Comparison of ENCODE assay signal across 8 mouse cellular contexts in genomic region chr8:94532525-94532872, GRCm38 (mm10). TPM values are rescaled to one million over a fixed set of nuclear protein-coding genes. Genes with fewer than 3 reads are reported as not detected.
DNase-seq lines count a peak whose midpoint lies in the region; ATAC-seq and TF ChIP-seq lines count a peak whose summit lies in the region.

No protein-coding gene starts in this region.

- no peak overlapping the region for H3K27ac ChIP-seq in liver, adult 2 months (replicated peaks; ENCODE audit: insufficient read depth, low read depth, low read length)
- no peak overlapping the region for H3K27ac ChIP-seq in embryonic facial prominence, embryonic 14.5 days (replicated peaks; ENCODE audit: low read depth, low read length)
- no peak overlapping the region for H3K27ac ChIP-seq in intestine, embryonic 16.5 days (ENCODE audit: low read length)
- H3K27ac ChIP-seq in neural tube, embryonic 13.5 days (replicated peaks), result peak overlapping the region; percentile 65

- peaks cover 5% of the 10 kb centered on the region; the same call in 1 of the 2 replicates for H3K79me2 ChIP-seq in liver, adult 2 months (ENCODE audit: control insufficient read depth, insufficient read depth, low read length)

- H3K36me3 ChIP-seq in liver, adult 2 months (ENCODE audit: control insufficient read depth, insufficient read depth, low read length), result no peaks in the 10 kb centered on the region
- H3K36me3 ChIP-seq in embryonic facial prominence, embryonic 14.5 days (ENCODE audit: control insufficient read depth, insufficient read depth, low read length), result no peaks in the 10 kb centered on the region
- H3K36me3 ChIP-seq in intestine, embryonic 16.5 days (ENCODE audit: control insufficient read depth, insufficient read depth, low read length), result no peaks in the 10 kb centered on the region
- no peaks in the 10 kb centered on the region for H3K36me3 ChIP-seq in neural tube, embryonic 13.5 days

- peak overlapping the region; percentile 85; the same call in 1 of the 2 replicates for H3K4me3 ChIP-seq in liver, adult 2 months (ENCODE audit: insufficient read depth, low read depth, low read length)
- peak overlapping the region; percentile 70 for H3K4me3 ChIP-seq in embryonic facial prominence, embryonic 14.5 days (ENCODE audit: low read depth, low read length)
- H3K4me3 ChIP-seq in intestine, embryonic 16.5 days (ENCODE audit: low read length), result peak overlapping the region; percentile 73
- H3K4me3 ChIP-seq in neural tube, embryonic 13.5 days, result peak overlapping the region; percentile 61

- H3K4me2 ChIP-seq in embryonic facial prominence, embryonic 14.5 days (ENCODE audit: low read depth, low read length), result peak overlapping the region; percentile 97
- peak overlapping the region; percentile 95 for H3K4me2 ChIP-seq in intestine, embryonic 16.5 days (ENCODE audit: low read depth, low read length)
- H3K4me2 ChIP-seq in neural tube, embryonic 13.5 days, result peak overlapping the region; percentile 84

- no peaks in the 10 kb centered on the region for H3K9me3 ChIP-seq in embryonic facial prominence, embryonic 14.5 days (ENCODE audit: control insufficient read depth, low read length)
- H3K9me3 ChIP-seq in intestine, embryonic 16.5 days (ENCODE audit: control insufficient read depth, low read length), result no peaks in the 10 kb centered on the region
- H3K9me3 ChIP-seq in neural tube, embryonic 13.5 days, result no peaks in the 10 kb centered on the region

- H3K27me3 ChIP-seq in liver, adult 2 months (ENCODE audit: control insufficient read depth, insufficient read depth, low read length), result no peaks in the 10 kb centered on the region
- H3K27me3 ChIP-seq in embryonic facial prominence, embryonic 14.5 days (replicated peaks; ENCODE audit: control insufficient read depth, insufficient read depth, low read length), result peaks cover 36% of the 10 kb centered on the region
- peaks cover 2% of the 10 kb centered on the region; the same call in 1 of the 2 replicates for H3K27me3 ChIP-seq in intestine, embryonic 16.5 days (replicated peaks; ENCODE audit: control insufficient read depth, insufficient read depth, low read length)
- H3K27me3 ChIP-seq in neural tube, embryonic 13.5 days, result peaks cover 43% of the 10 kb centered on the region

- ATAC-seq in embryonic facial prominence, embryonic 14.5 days (ENCODE audit: low read depth), result 0 out of 2 replicates have a peak, but pooled peaks have one; percentile 9
- peak; percentile 19; the same call in 1 of the 2 replicates for ATAC-seq in intestine, embryonic 16.5 days
- peak; percentile 55 for ATAC-seq in neural tube, embryonic 13.5 days (ENCODE audit: low read depth)

- 4% methylated on average over 34 of the region's 34 CpGs for WGBS in liver, adult 2 months
- WGBS in embryonic facial prominence, embryonic 14.5 days, result 0% methylated on average over 19 of the region's 34 CpGs
- 1% methylated on average over 34 of the region's 34 CpGs for WGBS in intestine, embryonic 16.5 days
- under 1% methylated on average over 34 of the region's 34 CpGs for WGBS in neural tube, embryonic 13.5 days

- H3K9ac ChIP-seq in liver, adult 2 months (ENCODE audit: low read depth, low read length), result peak overlapping the region; percentile 93
- peak overlapping the region; percentile 73 for H3K9ac ChIP-seq in embryonic facial prominence, embryonic 14.5 days (ENCODE audit: low read depth, low read length)
- H3K9ac ChIP-seq in intestine, embryonic 16.5 days (ENCODE audit: low read depth, low read length), result peak overlapping the region; percentile 75
- H3K9ac ChIP-seq in neural tube, embryonic 13.5 days, result peak overlapping the region; percentile 78

- no peak for TF ChIP-seq CTCF in liver, adult 2 months (IDR thresholded peaks at IDR 0.05; ENCODE audit: low read depth, low read length)

- DNase-seq in liver, adult 2 months (ENCODE audit: extremely low read depth, low read depth, low spot score), result no peak
- DNase-seq in liver, result no peak
- no peak for DNase-seq in embryonic facial prominence, embryonic 14.5 days (ENCODE audit: low spot score)
- DNase-seq in adrenal gland, postnatal 36 days, result no peak
- no peak for DNase-seq in Muller cell, postnatal 12 days (ENCODE audit: inconsistent ontology term)
- DNase-seq in left cerebral cortex, adult 9 months (ENCODE audit: low spot score in 2 of 2), result no peak

- peaks cover 21% of the 10 kb centered on the region for H3K4me1 ChIP-seq in liver, adult 2 months (ENCODE audit: control insufficient read depth, insufficient read depth, low read length)
- 0 out of 2 replicates have a peak, but pooled peaks cover 3% of the 10 kb centered on the region for H3K4me1 ChIP-seq in embryonic facial prominence, embryonic 14.5 days (ENCODE audit: control insufficient read depth, insufficient read depth, low read length)
- peaks cover 8% of the 10 kb centered on the region for H3K4me1 ChIP-seq in intestine, embryonic 16.5 days (ENCODE audit: control insufficient read depth, insufficient read depth, low read length)
- peaks cover 53% of the 10 kb centered on the region for H3K4me1 ChIP-seq in neural tube, embryonic 13.5 days (replicated peaks)

- TF ChIP-seq POLR2A in liver, adult 2 months (IDR thresholded peaks at IDR 0.05; ENCODE audit: extremely low read depth, insufficient read depth, low read length), result no peak

RNA-seq across cellular contexts. Expression of gene Cpne2, which starts 0.3 kb away (rescaled TPM):
- 5.2 and 8.5 TPM in 2 replicates for total RNA-seq in liver, adult 2 months (2014; rRNA removed)
- polyA plus RNA-seq in liver, adult 2 months (2012; rRNA removed), result 9.8 and 20.8 TPM in 2 replicates
- 12.4 and 13.8 TPM in 2 replicates for polyA plus RNA-seq in embryonic facial prominence, embryonic 14.5 days (2014; fragmentation: Nextera tagmentation; extraction: Ambion mirVana)
- 5.7 and 6.4 TPM in 2 replicates for polyA plus RNA-seq in intestine, embryonic 16.5 days (2015; fragmentation: Nextera tagmentation; extraction: Ambion mirVana)
- 21.1 and 22.0 TPM in 2 replicates for polyA plus RNA-seq in neural tube, embryonic 13.5 days (2015; fragmentation: Nextera tagmentation; extraction: Ambion mirVana)
- 10 to 100 TPM; 12.9 to 18.3 TPM for total RNA-seq in adrenal gland, postnatal 36 days (2021)
